Mouse (Mus musculus): Measurements from ENCODE around the gene Lrrfip1.

DNA sequence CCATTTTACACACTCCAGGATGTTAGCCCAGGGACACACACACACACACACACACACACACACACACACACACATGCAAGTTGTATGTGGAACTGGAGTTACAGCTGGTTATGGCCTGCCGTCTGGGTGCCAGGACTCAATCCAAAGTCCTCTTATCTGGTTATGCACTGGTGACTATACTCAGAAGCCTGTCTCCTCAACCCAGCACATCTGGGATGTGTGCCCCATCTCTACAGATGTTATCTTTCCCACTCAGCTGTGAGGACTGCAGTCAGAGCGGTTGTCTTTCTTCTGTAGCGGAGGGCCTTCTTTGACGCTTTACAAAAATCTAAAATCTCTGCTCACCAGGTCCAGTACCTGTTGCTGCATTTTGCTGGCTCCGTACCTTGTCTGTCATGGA, 176.3 kb downstream of the Lrrfip1 start:
- TF ChIP-seq MYOG (IDR thresholded peaks at IDR 0.05; ENCODE audit: control insufficient read depth in 1 of 3, insufficient read depth in 1 of 3, insufficient read length in 2 of 3, low read depth in 2 of 3), result no peak
- no peak for TF ChIP-seq MAX (IDR thresholded peaks at IDR 0.05; ENCODE audit: low read depth)
- TF ChIP-seq POLR2A (IDR thresholded peaks at IDR 0.05; ENCODE audit: insufficient read length, low read depth), result no peak
- no peak for TF ChIP-seq USF1 (IDR thresholded peaks at IDR 0.05; ENCODE audit: low read depth)
- no peak for TF ChIP-seq TCF12 (IDR thresholded peaks at IDR 0.05; ENCODE audit: insufficient read depth, poor library complexity, severe bottlenecking)
- TF ChIP-seq POLR2AphosphoS2 (IDR thresholded peaks at IDR 0.05; ENCODE audit: insufficient read length, low read depth), result no peak
